Mouse (Mus musculus) kidney, embryonic 14.5 days (tissue): ENCODE data around the gene Foxj2. TPM values are rescaled to one million over a fixed set of nuclear protein-coding genes. Genes with fewer than 3 reads are reported as not detected.

Experiments
- ATAC-seq: fragments of 200-750 bp; cut with Nextera tagmentation; 2 replicates; pipeline ENCODE4 v1.8.0; 2017; ENCODE audit warnings: moderate number of reproducible peaks, mild to moderate bottlenecking, moderate TSS enrichment, moderate library complexity; ENCODE audit not compliant: low FRiP score, low TSS enrichment
- H3K27ac ChIP-seq: fragments of 300-500 bp; sonication (generic); 2 replicates; pipeline ENCODE4 v1.5.1; 2014; ENCODE audit warnings: low read depth, mild to moderate bottlenecking, low read length, moderate library complexity, mixed read lengths
- H3K27me3 ChIP-seq: fragments of 300-500 bp; sonication (generic); 2 replicates; pipeline ENCODE4 v1.6.1; 2014; ENCODE audit warnings: mild to moderate bottlenecking, low read length; ENCODE audit not compliant: control insufficient read depth, insufficient read depth
- H3K36me3 ChIP-seq: fragments of 300-500 bp; sonication (generic); 2 replicates; pipeline ENCODE4 v1.6.1; 2014; ENCODE audit warnings: low read length, mixed read lengths; ENCODE audit not compliant: control insufficient read depth, insufficient read depth
- H3K4me1 ChIP-seq: fragments of 300-500 bp; sonication (generic); 2 replicates; pipeline ENCODE4 v1.6.1; 2014; ENCODE audit warnings: low read length, mixed read lengths; ENCODE audit not compliant: control insufficient read depth, insufficient read depth
- H3K4me2 ChIP-seq: fragments of 300-500 bp; sonication (generic); replicated peaks from 2 replicates; pipeline ENCODE4 v1.6.1; 2014; ENCODE audit warnings: low read depth, mild to moderate bottlenecking, low read length
- H3K4me3 ChIP-seq: fragments of 300-500 bp; sonication (generic); 2 replicates; pipeline ENCODE4 v1.5.1; 2014; ENCODE audit warnings: mild to moderate bottlenecking, low read length
- H3K9ac ChIP-seq: fragments of 300-500 bp; sonication (generic); 2 replicates; pipeline ENCODE4 v1.6.1; 2014; ENCODE audit warnings: low read depth, mild to moderate bottlenecking, low read length, moderate library complexity
- H3K9me3 ChIP-seq: fragments of 300-500 bp; sonication (generic); 2 replicates; pipeline ENCODE4 v1.6.1; 2016; ENCODE audit warnings: low read length; ENCODE audit not compliant: control insufficient read depth
- WGBS: fragments of 180-500 bp; shearing (Covaris S2); extraction: QIAGEN DNeasy Blood & Tissue Kit; methylation state at CpG from one replicate; pipeline ENCODE4 v1.1.7; 2014; 5-methylcytosine and 5-hydroxymethylcytosine counted together
- polyA plus RNA-seq: library from polyadenylated mRNA; unstranded; fragments of >200 nt; fragmentation: Nextera tagmentation; extraction: Ambion mirVana; gene quantifications from 2 replicates; pipeline ENCODE4 v1.2.1, GENCODE M21; 2014

The Foxj2 gene
- polyA plus RNA-seq, 1 experiment from 2014 or later, result 7.8 TPM

- no peaks in the 10 kb centered on the region for H3K36me3 ChIP-seq
- H3K9ac ChIP-seq, result peak overlapping the region; percentile 82
- ATAC-seq, result peak; percentile 96
- peak overlapping the region; percentile 43 for H3K4me2 ChIP-seq
- H3K27ac ChIP-seq, result peak overlapping the region; percentile 99
- peaks cover 5% of the 10 kb centered on the region; the same call in 1 of the 2 replicates for H3K4me1 ChIP-seq
- WGBS, result under 1% methylated on average over 37 of the region's 38 CpGs
- H3K27me3 ChIP-seq, result no peaks in the 10 kb centered on the region
- no peaks in the 10 kb centered on the region for H3K9me3 ChIP-seq
- H3K4me3 ChIP-seq, result peak overlapping the region; percentile 54
Observed at GRCm38 (mm10) chr6:122811280-122811652, 8.4 kb upstream of the Foxj2 start.

GRCm38 (mm10) chr6:122811771-122812600, 7.7 kb upstream of the Foxj2 start:
- peak overlapping the region; percentile 82; the same call in 1 of the 2 replicates for H3K9ac ChIP-seq
- peak overlapping the region; percentile 54 for H3K4me3 ChIP-seq
- H3K27me3 ChIP-seq, result no peaks in the 10 kb centered on the region
- 27% methylated on average over 16 of the region's 16 CpGs for whole genome bisulfite sequencing
- ATAC-seq, result peak; percentile 41; the same call in 1 of the 2 replicates
- H3K9me3 ChIP-seq, result no peaks in the 10 kb centered on the region
- peak overlapping the region; percentile 99 for H3K27ac ChIP-seq
- H3K36me3 ChIP-seq, result no peaks in the 10 kb centered on the region
- H3K4me1 ChIP-seq, result peaks cover 5% of the 10 kb centered on the region; the same call in 1 of the 2 replicates
- peak overlapping the region; percentile 43 for H3K4me2 ChIP-seq

GRCm38 (mm10) chr6:122812716-122813115, 7.0 kb upstream of the Foxj2 start:
- Histone ChIP-seq H3K4me3 (no peak overlapping the region), H3K27ac (no peak overlapping the region), H3K4me2 (no peak overlapping the region), H3K9me3 (no peaks in the 10 kb centered on the region), H3K36me3 (no peaks in the 10 kb centered on the region), H3K9ac (no peak overlapping the region), H3K4me1 (peaks cover 5% of the 10 kb centered on the region; the same call in 1 of the 2 replicates), H3K27me3 (no peaks in the 10 kb centered on the region)
- WGBS, result 88% methylated on average over 4 of the region's 4 CpGs
- no peak for ATAC-seq

- H3K4me2 ChIP-seq, result no peak overlapping the region
- ATAC-seq, result no peak
- no peak overlapping the region for H3K4me3 ChIP-seq
- no peak overlapping the region for H3K27ac ChIP-seq
- 85% methylated on average over 4 of the region's 4 CpGs for WGBS
- H3K4me1 ChIP-seq, result peaks cover 5% of the 10 kb centered on the region; the same call in 1 of the 2 replicates
- no peaks in the 10 kb centered on the region for H3K27me3 ChIP-seq
- H3K9ac ChIP-seq, result no peak overlapping the region
- no peaks in the 10 kb centered on the region for H3K9me3 ChIP-seq
- no peaks in the 10 kb centered on the region for H3K36me3 ChIP-seq
Observed at GRCm38 (mm10) chr6:122813640-122814039, 6.1 kb upstream of the Foxj2 start.

- peak overlapping the region; percentile 89 for H3K4me3 ChIP-seq
- H3K9me3 ChIP-seq, result no peaks in the 10 kb centered on the region
- H3K4me2 ChIP-seq, result peak overlapping the region; percentile 66
- peak overlapping the region; percentile 71 for H3K27ac ChIP-seq
- peak; percentile 75 for ATAC-seq
- H3K36me3 ChIP-seq, result no peaks in the 10 kb centered on the region
- 0% methylated on average over 36 of the region's 38 CpGs for WGBS
- H3K27me3 ChIP-seq, result no peaks in the 10 kb centered on the region
- peak overlapping the region; percentile 92 for H3K9ac ChIP-seq
- H3K4me1 ChIP-seq, result peaks cover 21% of the 10 kb centered on the region
Observed at GRCm38 (mm10) chr6:122820071-122820798, 521 bp downstream of the Foxj2 start.

- peaks cover 28% of the 10 kb centered on the region for H3K4me1 ChIP-seq
- H3K27me3 ChIP-seq, result no peaks in the 10 kb centered on the region
- H3K9ac ChIP-seq, result peak overlapping the region; percentile 92; the same call in 1 of the 2 replicates
- ATAC-seq, result no peak
- no peak overlapping the region; the same call in 1 of the 2 replicates for H3K27ac ChIP-seq
- peak overlapping the region; percentile 66 for H3K4me2 ChIP-seq
- no peaks in the 10 kb centered on the region for H3K9me3 ChIP-seq
- 30% methylated on average over 15 of the region's 15 CpGs for WGBS
- no peaks in the 10 kb centered on the region for H3K36me3 ChIP-seq
- H3K4me3 ChIP-seq, result peak overlapping the region; percentile 89
Observed at GRCm38 (mm10) chr6:122820799-122821650, 1.3 kb downstream of the Foxj2 start.

- Histone ChIP-seq H3K27ac (no peak overlapping the region), H3K4me2 (peak overlapping the region; percentile 66), H3K27me3 (no peaks in the 10 kb centered on the region), H3K9me3 (no peaks in the 10 kb centered on the region), H3K36me3 (no peaks in the 10 kb centered on the region), H3K9ac (no peak overlapping the region), H3K4me1 (peaks cover 32% of the 10 kb centered on the region), H3K4me3 (peak overlapping the region; percentile 89; the same call in 1 of the 2 replicates)
- WGBS, result 68% methylated on average over 9 of the region's 9 CpGs
- no peak for ATAC-seq
Observed at GRCm38 (mm10) chr6:122821822-122822221, 2.1 kb downstream of the Foxj2 start.

GRCm38 (mm10) chr6:122824086-122824485, 4.4 kb downstream of the Foxj2 start:
- Histone ChIP-seq H3K27ac (no peak overlapping the region), H3K4me1 (peaks cover 34% of the 10 kb centered on the region), H3K4me2 (no peak overlapping the region), H3K27me3 (no peaks in the 10 kb centered on the region), H3K4me3 (no peak overlapping the region), H3K9me3 (no peaks in the 10 kb centered on the region), H3K36me3 (no peaks in the 10 kb centered on the region; the same call in 1 of the 2 replicates), H3K9ac (no peak overlapping the region)
- no peak for ATAC-seq
- 74% methylated on average over 10 of the region's 10 CpGs for WGBS
